ENCODE assay signal across 17 mouse cellular contexts in genomic region chr2:135015501-135015900, GRCm38 (mm10).
"Had no signal": no experiment of that assay in that cellular context is flagged by ENCODE, and none has a peak within 500 bp of the region (broad histone marks: within the 10 kb centered on the region; RNA-seq: fewer than 3 reads in every experiment).

No protein-coding gene starts in this region.

- H3K36me3 ChIP-seq: lung, embryonic 15.5 days; midbrain, embryonic 12.5 days; neural tube, embryonic 12.5 days; stomach, embryonic 15.5 days had no signal

- H3K27me3 ChIP-seq: lung, embryonic 15.5 days; megakaryocyte, embryonic 14.5 days; midbrain, embryonic 12.5 days; neural tube, embryonic 12.5 days; stomach, embryonic 15.5 days had no signal

- H3K27ac ChIP-seq: lung, embryonic 15.5 days; macrophage; midbrain, embryonic 12.5 days; neural tube, embryonic 12.5 days; stomach, embryonic 15.5 days; stomach, postnatal 0 days had no signal

- ATAC-seq: liver, postnatal 0 days; lung, postnatal 0 days had no signal

- H3K9ac ChIP-seq: liver, postnatal 0 days; lung, embryonic 15.5 days; midbrain, embryonic 12.5 days; neural tube, embryonic 12.5 days; stomach, embryonic 15.5 days had no signal

- H3K4me2 ChIP-seq: lung, embryonic 15.5 days; midbrain, embryonic 12.5 days; neural tube, embryonic 12.5 days; stomach, embryonic 15.5 days had no signal

- H3K9me3 ChIP-seq: lung, embryonic 15.5 days; megakaryocyte, embryonic 14.5 days; midbrain, embryonic 12.5 days; neural tube, embryonic 12.5 days; stomach, embryonic 15.5 days had no signal

- DNase-seq: liver, postnatal 0 days; lung, adult 2 months; lung, postnatal 14 days; lung, postnatal 36 days; midbrain, embryonic 14.5 days; right cerebral cortex, postnatal 14 days; thymus, adult 2 months; thymus, postnatal 25 days; thymus, postnatal 4 days had no signal

- H3K4me3 ChIP-seq: lung, embryonic 15.5 days; megakaryocyte, embryonic 14.5 days; midbrain, embryonic 12.5 days; neural tube, embryonic 12.5 days; stomach, embryonic 15.5 days had no signal

- H3K4me1 ChIP-seq: midbrain, embryonic 12.5 days; neural tube, embryonic 12.5 days; stomach, embryonic 15.5 days had no signal
